Mouse (Mus musculus) megakaryocyte, embryonic 14.5 days (primary cell): ENCODE data around the gene Sardh.

Experiments
- FLI1 ChIP-seq: IDR thresholded peaks from 2 replicates; pipeline ENCODE4 v1.6.1; 2012; ENCODE audit warnings: low read length, inconsistent platforms, mixed read lengths
- GATA1 ChIP-seq: IDR thresholded peaks from 3 replicates; pipeline ENCODE4 v1.6.1; 2012; ENCODE audit warnings: mixed read lengths, low read length, inconsistent platforms, borderline replicate concordance

GRCm38 (mm10) chr2:27265819-27266218 lies 17.7 kb upstream of the Sardh start:
- TF ChIP-seq GATA1 (no peak), FLI1 (no peak)
